Mouse (Mus musculus): Measurements from ENCODE around the gene Myh7b. TPM values are rescaled to one million over a fixed set of nuclear protein-coding genes. Genes with fewer than 3 reads are reported as not detected.

Myh7b gene
- polyA plus RNA-seq, 1 experiment, result not detected

DNA sequence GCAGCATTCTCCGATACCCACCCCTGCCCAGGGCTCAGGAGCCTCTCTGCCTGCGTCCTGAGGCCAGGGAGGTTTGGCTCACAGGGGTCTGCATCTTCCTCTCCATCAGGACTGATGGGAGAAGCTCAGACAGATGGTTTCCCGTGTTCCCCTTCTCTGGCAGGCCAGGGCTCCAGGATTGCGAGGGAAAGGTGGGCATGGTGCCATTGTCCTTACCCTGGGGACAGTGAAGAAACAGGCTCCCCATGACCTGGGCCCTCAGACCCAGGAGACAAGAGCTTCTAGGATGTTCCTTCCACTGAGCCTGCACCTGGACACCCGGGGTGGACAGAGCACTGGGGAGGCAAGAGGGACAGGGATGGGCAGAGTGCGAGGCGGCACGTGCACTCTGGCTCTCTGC lies 23.6 kb downstream of the Myh7b start:
- no peak for DNase-seq (ENCODE audit: low spot score)

DNA sequence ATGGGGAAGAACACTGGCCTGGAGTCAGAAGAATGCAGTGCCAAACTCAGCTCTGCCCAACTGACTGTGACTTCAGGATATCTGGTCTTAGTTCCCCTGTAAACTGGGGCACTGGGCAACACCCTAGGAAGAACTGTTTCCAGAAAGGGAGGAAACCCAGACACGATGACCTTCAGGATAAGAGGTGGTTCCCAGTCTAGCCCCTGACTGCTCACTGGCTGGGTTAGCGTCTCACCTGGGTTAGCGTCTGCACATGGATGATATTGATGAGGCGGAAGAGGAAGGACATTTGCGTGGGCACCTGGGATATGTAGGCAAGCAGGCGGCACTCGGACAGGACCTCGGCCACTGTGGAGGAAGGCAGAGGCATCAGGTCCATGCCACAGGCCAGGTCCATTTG lies 24.9 kb downstream of the Myh7b start:
- DNase-seq (ENCODE audit: low spot score), result no peak

DNA sequence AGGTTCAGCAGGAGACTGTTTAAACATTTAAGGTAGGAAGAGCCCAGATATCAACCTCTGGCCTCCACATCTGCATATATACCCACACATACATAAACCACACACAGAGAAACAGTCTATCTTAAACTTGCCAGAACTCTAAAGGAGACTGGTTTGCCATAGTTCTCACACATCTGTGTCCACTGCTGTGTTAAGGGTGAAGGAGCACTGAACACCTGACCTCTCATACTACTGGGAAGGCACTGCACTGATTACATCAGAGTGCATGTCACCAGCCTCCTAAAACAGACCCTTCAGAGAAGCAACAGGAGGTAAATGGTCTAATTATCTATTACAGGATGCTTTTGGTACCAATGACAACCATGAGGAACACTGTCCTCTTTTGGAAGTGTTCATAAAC lies 25.9 kb downstream of the Myh7b start:
- no peak for DNase-seq (ENCODE audit: low spot score)

DNA sequence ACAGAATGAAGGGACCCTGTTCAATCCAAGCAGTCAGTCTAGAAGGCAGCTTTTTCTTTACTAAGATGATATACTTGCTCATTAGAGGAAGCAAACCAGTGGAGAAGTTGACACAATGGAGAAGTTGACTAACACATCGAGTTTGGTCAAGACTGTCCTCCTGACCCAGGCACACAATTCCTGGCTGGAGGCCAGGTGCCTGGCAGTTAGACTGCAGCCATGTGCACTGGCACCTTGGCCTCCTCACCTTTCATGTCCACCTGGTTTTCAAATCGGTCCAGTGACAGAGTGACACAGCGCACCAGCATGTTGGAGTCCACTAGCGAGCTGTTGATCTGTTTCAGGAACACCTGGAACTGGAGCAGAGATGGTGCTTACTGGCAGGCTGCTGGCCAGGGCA lies 26.4 kb downstream of the Myh7b start:
- DNase-seq (ENCODE audit: low spot score), result no peak

DNA sequence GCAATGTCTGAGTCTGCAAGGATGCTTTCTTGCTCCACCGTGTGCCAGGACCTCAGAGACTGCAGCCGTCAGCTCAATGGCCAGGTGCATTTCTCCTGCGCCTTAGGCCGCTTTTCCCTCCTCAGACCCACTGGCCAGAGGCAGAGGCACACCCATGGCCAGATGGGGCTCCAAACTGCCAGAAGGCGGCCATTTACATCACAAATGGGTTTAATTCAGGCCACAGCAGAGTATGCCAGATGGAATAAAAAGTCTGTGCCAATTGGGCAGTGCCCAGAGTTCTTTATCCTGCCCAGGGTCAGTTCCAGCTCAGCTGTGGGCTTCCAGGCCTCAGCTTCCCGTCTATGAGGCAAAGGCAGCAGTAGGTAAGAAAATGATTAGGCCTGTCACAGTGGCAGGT lies 29.6 kb downstream of the Myh7b start:
- no peak for DNase-seq (ENCODE audit: low spot score)

DNA sequence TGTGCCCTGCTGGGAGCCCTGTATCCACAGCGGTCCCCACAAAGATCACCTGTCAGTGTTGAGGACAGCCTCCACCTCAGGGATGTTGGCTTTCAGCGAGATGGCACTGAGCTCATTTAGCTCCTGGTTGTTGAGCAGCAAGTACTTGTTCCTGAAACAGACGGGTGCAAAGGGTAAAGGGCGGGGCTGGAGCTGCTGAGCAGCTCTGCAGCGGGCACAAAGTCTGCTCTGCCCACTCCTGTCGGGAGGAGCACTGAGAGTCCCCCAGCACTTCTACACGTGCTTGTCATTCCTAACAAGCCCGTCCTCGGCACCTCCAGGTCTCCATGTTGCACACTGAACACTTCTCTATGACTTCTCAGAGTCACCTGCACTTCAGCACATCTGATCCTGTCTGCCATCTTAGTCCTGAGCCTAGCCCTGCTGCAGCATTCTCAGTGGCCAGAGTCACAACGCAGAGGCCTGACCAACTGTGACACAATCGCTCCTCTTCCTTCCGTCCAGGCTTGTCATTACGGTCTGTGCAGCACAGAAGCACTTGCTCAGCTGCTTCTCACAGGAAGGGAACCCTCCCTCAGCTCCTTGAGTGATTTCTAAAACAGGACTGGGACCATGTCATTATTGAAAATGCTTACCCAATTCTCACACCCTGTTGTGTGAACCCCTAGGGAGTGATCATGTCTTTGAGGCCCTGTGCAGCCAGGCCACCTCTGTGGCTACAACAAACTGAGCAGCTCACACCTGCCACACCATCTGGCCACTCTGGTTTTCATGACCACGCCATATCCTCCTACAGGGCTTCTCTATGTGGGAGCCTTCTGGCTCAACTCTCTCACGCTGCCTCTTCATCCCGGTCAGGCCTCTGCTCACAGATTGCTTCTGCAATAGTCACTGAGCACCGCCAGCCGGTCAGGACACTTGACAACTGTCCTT lies 30.8 kb downstream of the Myh7b start:
- DNase-seq (ENCODE audit: low spot score), result no peak

DNA sequence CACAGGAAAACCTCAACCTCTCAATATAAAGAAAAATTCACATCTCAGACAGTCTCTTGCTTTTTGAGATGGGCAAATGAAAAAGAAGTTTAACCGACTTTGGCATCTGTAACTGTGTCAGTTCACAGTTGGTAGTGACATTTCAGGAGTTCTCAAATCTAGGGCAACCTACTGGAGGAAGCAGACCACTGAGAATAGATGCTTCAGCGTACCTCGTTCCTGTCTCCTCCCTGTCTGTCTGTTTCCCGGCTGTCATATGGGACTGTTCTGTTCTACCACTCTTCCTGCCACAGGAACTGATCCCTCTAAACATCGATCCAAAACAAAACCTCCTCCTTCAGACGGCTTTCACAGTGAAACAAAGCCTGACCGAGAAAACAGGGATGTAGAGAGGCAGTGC lies 34.7 kb downstream of the Myh7b start:
- DNase-seq (ENCODE audit: low spot score), result no peak

DNA sequence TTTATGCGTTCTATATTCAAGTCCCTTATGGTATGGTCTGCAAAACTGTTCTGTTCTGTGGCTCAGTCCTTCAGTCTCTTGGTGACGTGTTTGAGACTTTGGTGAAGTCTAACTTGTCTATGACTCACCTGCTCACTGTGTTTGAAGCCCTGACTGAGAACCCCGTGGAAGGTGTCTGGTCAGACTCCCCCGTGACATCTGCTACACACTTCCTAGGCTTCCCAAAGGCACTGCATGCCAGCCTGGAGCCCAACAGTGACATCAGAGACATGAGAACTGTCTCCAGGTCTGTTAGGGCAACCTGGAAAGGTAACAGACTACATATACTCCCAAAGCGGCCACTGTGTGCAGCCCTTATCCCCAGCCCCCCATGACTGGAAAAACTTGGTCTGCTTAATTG lies 41.6 kb downstream of the Myh7b start:
- DNase-seq (ENCODE audit: low spot score), result no peak

DNA sequence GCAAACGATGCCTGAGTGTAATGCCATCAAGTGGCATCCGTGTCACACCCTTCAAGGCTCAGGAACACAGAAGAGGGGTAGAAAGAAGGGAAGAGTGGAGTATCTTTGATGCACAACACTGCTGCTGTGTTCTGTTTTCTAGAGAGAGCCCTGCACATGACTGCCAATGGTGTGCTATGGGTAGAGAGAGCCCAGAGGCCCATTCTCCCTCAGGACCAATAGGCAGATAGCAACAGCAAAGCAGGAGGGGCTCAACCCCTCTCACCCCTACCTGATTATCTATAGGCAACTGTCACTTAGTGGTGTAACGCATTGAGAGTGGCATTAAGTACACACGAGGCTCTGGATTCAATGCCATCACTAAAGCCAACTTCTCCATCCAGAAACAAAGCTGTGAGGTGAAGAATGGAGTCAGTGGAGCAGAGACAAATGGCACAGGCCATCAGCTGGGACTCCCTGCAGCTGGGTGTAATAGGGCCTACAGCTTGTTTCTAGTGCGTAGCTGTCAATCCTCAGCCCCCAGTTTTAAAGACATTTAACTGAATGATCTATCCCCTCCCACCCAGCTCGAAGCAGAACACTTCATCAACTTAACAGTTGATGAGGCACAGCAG lies 44.9 kb downstream of the Myh7b start:
- DNase-seq (ENCODE audit: low spot score), result no peak

DNA sequence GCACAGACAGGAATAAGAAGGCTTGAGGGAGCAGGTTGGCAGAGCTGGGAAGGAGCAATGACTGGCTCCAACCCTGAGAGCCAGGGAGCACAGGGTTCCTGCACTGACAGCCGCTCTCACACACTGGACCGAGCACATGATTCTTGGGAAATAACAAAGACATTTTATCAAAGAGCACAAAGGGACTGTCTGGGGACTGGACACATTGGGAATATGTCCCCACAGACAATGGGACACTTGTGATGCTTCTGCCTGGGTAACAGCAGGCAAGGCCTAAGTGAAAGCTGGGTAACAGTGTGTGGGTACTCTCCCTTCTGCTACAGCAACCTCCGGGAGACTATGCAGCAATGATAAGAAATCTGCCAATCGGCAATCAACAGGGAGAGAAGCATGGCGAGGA lies 51.4 kb downstream of the Myh7b start:
- no peak for DNase-seq (ENCODE audit: low spot score)

DNA sequence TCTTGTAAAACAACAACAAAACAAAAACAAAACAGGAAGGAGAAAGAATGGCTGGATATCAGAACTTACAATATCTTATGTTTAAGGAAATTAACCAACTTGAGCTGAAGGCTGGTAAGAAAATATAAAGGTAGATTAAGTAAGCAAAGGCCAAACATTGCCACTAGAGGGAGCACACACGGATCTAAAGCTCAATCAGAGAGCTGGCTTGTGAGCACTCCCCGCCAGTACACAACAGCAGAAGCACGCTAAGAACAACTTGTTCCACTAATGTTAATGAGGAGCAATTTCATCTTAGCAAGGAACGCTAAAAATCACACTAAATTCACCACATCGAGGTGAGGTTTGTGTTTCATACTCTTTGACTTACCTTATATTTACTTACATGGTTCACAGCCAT lies 52.1 kb downstream of the Myh7b start:
- DNase-seq (ENCODE audit: low spot score), result no peak

DNA sequence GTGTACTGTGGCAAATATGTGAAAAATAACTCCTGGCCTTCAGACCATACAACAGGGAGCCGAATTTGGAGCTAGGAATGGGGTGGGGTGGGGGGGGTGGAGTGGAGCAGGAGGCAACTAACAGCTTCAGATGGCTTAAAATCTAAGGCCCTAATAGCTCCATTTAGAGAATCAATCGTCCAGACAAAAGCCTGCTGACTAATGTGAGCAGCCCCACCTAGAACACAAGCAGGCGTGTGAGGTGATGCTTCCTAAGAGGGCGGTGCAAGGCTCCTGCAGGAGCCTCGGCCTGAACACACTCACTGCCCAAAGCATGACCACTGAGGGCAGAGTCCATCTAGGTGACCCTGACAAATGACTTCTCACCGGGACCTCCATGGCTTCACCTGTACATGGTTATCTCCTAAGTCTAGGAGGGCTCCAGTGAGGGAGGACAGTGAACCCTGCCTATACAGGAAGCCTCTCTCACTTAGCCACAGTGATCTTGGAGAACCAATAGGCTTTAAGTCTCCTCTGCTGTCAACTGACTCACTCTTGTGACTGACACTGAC lies 53.0 kb downstream of the Myh7b start:
- DNase-seq (ENCODE audit: low spot score), result no peak

DNA sequence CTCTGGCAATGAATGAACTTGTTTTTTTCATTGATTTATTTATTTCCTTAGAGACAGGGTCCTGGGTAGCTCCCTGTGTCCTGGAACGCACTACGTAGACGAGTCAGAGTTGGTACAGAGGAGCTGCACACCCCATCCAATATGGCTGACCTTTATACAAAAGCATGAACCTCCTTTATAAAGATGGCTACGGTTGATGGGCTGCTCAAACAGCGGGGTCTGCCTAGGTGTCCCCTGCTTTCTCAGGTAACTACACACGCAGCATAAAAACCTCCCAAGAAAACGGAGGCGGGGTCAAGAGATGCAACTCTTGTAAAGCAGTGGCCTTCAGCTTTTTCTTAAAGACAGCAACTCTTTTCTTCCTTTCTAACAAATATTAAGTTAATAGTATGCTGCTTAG lies 56.9 kb downstream of the Myh7b start:
- DNase-seq (ENCODE audit: low spot score), result no peak

DNA sequence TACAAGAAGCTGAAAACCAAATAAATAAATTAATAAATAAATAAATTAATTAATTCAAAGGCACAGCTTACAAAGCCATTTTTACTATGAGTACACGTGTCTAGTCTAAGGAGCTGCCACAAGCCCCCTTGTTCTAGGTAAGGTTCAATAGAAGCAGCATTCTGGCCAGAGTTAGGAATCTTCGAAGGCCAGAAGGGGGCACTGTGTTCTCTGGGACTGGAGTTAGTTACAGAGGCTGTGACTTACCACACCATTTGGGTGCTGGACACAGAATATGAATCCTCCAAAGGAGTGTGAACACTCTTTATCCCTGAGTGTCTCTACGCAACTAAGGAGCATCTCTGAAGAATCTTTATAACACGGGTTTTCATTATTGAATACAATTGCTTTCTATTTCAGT lies 57.4 kb downstream of the Myh7b start:
- DNase-seq (ENCODE audit: low spot score), result no peak

DNA sequence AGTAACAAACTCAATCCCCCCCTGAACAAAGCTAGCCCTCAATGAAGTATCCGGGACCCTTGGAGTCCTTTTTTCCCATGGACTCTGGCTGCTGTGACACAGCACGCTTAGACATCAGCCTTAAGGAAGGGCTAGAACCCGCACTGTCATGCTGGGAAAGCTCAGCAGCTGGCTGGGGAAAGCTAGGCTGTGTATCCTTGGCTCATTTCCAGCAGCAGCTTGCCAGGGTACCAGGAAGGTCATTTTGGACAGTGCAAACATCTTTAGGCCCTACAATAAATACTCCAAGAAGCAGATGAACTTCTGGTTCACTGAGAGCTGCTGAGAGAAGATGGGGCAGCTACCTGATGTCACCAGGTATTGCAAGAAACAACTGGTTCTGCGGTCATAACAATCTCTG lies 60.2 kb downstream of the Myh7b start:
- no peak for DNase-seq (ENCODE audit: low spot score)

DNA sequence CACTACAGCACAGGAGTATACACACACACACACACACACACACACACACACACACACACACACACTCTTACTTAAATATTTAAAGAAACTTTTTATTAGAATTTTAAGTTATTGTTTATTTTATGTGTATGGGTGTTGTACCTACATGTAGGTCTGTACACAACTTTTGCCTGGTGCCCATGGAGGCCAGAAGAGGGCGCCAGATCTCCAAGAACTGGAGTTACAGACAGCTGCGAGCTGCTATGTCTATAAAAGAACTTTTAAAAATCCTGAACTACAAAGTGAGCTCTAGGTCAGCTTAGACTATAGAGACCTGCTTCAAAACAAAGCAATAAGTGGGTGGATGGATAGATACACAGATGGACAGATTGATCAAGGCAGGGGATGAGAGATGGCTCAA lies 62.5 kb downstream of the Myh7b start:
- DNase-seq (ENCODE audit: low spot score), result no peak

DNA sequence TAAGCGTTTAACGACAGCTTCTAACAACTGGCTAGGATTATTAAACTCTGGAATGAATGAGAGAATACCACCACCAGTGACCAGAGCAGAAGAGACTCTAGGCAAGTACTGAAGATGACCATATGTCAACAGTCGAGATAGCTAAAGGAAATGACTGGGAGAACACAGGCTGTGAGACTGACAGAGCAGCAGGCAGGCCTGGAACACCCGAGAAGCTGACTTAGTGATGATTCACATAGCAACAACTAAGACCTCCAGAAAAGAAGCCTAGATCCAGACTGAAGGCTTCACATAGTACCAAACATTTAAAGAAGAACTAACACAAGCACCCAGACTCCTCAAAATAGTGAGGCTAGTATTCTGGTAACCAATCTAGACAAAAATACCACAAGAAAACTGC lies 64.1 kb downstream of the Myh7b start:
- no peak for DNase-seq (ENCODE audit: low spot score)

DNA sequence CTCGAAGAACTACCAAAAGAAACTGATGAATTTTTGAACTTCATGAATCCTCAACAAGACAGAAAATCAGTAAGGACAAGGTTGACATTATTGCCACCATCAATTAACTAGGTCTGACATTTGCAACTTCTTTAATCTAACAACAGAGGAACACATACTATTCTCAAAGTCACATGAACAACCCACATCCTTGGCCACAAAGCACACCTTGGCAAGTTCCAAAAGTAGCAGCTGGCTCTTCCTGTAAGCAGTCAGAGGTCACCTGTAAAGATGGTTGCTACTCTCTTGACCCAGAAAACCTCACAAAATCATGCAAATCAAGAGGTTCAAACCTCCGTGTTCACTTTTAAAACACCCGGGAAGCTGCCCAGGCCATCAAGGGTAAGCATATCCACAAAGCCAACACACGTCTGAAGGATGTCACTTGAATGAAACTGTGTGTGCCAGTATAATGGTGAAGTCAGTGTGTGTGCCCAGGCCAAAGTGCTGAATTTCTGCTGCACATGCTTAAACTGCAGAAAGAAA lies 68.6 kb downstream of the Myh7b start:
- no peak for DNase-seq (ENCODE audit: low spot score)

DNA sequence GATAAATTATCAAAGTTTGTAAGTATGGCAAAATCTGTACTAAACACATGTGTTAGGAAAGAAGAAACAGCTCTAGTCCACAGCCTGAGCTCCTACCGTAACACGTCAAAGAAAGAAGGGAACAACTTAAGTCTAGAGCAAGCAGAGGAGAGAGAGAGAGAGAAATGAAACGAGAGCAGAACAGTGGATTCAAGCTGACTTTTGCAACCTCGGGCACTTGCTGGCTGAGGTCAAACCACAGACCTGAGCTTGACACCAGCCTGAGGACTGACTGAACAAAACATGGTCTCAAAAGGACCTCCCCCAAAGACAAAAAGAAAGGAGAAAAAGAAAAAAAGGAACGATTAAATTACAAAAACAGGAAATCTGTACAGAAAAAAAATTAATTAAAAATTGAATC lies 69.6 kb downstream of the Myh7b start:
- no peak for DNase-seq (ENCODE audit: low spot score)

DNA sequence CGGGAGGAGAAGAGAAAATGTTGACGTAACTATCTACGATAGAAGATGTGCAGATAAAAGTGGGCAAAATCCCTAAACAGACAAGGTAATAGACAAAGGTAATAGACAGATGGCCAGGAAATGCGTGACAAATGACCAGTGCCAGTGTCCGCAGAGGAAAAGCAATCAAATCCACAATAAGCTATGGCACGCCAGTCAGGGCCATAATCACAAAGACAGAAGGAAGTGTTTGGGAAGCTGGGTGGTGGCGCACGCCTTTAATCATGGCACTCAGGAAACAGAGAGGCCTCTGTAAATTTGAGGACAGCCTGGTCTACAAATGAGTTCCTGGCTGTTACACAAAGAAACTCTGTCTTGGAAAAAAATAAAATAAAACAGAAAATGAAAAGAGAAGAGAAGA lies 70.2 kb downstream of the Myh7b start:
- no peak for DNase-seq (ENCODE audit: low spot score)

DNA sequence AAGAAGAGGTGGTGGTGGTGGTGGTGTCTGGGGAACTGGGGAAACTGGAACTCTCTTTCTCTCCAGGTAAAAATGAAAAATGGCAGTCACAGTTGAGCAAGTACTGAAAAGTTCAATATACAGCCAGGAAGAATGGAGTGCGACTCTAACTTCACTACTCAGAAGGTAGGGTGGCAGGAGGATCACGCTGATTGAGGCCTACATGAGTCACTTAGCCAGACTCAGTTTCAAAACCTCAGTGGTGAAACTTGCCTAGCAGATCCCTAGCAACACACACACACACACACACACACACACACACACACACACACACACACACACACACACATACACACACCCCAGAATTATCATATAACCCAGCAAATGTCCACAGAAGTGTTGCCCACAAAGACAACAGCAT lies 70.9 kb downstream of the Myh7b start:
- DNase-seq (ENCODE audit: low spot score), result no peak

DNA sequence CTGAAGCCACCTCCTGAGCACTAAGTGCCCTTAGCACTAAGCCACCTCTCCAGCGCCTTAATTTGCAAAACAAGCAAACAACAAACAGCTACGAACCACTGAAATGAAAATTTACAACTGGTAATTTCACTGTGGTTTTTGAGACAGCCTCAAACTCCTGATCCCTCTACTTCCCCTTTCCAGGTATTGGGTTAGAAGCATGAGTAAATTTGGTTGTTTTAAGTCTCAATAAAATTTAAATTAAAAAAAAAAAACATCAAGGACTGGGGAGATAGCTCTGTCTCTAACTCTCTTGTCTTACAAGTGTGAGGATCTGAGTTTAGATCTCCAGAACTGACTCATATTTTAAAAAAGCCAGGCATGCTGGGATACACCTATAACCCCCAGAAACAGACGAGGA lies 72.1 kb downstream of the Myh7b start:
- no peak for DNase-seq (ENCODE audit: low spot score)

DNA sequence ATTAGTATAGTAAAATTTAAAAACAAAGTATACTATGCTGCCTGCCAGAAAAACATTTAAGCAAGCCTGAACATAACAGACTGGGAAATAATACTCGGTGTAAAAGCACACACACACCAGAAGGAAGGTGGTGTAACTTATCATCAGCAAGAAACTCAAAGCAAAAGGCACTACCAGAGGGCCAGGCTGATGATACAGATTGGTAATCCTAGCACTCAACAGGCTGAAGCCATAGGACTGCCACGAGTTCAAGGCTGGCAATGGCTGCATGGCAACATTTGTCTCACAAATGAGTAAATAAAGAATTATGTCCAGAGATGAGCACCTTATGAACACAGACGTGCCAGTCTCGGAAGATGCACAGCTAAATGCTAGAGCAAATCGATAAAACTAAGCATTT lies 72.8 kb downstream of the Myh7b start:
- no peak for DNase-seq (ENCODE audit: low spot score)

Data from urinary bladder, adult 2 months (tissue).